Mouse (Mus musculus) liver, postnatal 0 days (tissue): ENCODE results near the gene Tarbp1. TPM values are rescaled to one million over a fixed set of nuclear protein-coding genes. Genes with fewer than 3 reads are reported as not detected.

Source experiments
- ATAC-seq: fragments of 200-750 bp; cut with Nextera tagmentation; 2 replicates; pipeline ENCODE4 v1.8.0; 2017; ENCODE audit warnings: mild to moderate bottlenecking, moderate library complexity
- DNase-seq: peaks from one replicate; pipeline ENCODE4 v3.0.0-alpha.2; 2016
- H3K27ac ChIP-seq: fragments of 300-500 bp; sonication (generic); 2 replicates; pipeline ENCODE4 v1.5.1; 2014; ENCODE audit warnings: antibody characterized with exemption, moderate library complexity, mild to moderate bottlenecking, low read depth
- H3K27me3 ChIP-seq: fragments of 300-500 bp; sonication (generic); 2 replicates; pipeline ENCODE4 v1.6.1; 2014; ENCODE audit warnings: low read length, control low read depth, mixed read lengths; ENCODE audit not compliant: insufficient read depth
- H3K36me3 ChIP-seq: fragments of 300-500 bp; sonication (generic); replicated peaks from 2 replicates; pipeline ENCODE4 v1.6.1; 2014; ENCODE audit warnings: mild to moderate bottlenecking, control low read depth, low read length, moderate library complexity, mixed read lengths; ENCODE audit not compliant: insufficient read depth
- H3K4me1 ChIP-seq: fragments of 300-500 bp; sonication (generic); 2 replicates; pipeline ENCODE4 v1.6.1; 2014; ENCODE audit warnings: antibody characterized with exemption, mild to moderate bottlenecking, control low read depth; ENCODE audit not compliant: insufficient read depth
- H3K4me2 ChIP-seq: fragments of 300-500 bp; sonication (generic); 2 replicates; pipeline ENCODE4 v1.6.1; 2014; ENCODE audit warnings: low read depth, mild to moderate bottlenecking, low read length, moderate library complexity, mixed read lengths
- H3K4me3 ChIP-seq: fragments of 300-500 bp; sonication (generic); 2 replicates; pipeline ENCODE4 v1.5.1; 2014; ENCODE audit warnings: low read depth, low read length
- H3K9ac ChIP-seq: fragments of 300-500 bp; sonication (generic); replicated peaks from 2 replicates; pipeline ENCODE4 v1.6.1; 2014; ENCODE audit warnings: mild to moderate bottlenecking, moderate library complexity
- H3K9me3 ChIP-seq: fragments of 300-500 bp; sonication (generic); 2 replicates; pipeline ENCODE4 v1.6.1; 2016; ENCODE audit warnings: mild to moderate bottlenecking, control low read depth, low read length, mixed read lengths
- CTCF ChIP-seq: sonication (generic); IDR thresholded peaks from 2 replicates; pipeline ENCODE4 v1.5.1; 2016; ENCODE audit warnings: antibody characterized with exemption, low read depth
- EP300 ChIP-seq: IDR thresholded peaks from 2 replicates; pipeline ENCODE4 v1.6.1; 2016; ENCODE audit warnings: antibody characterized with exemption, low read depth, mild to moderate bottlenecking
- WGBS: fragments of 180-500 bp; shearing (Covaris S2); extraction: QIAGEN DNeasy Blood & Tissue Kit; methylation state at CpG from one replicate; pipeline ENCODE4 v1.1.7; 2014; ENCODE audit not compliant: insufficient replicate concordance; 5-methylcytosine and 5-hydroxymethylcytosine counted together
- polyA plus RNA-seq: library from polyadenylated mRNA; unstranded; fragments of >200 nt; fragmentation: Nextera tagmentation; extraction: Ambion mirVana; gene quantifications from 2 replicates; pipeline ENCODE4 v1.2.1, GENCODE M21; 2015

The Tarbp1 gene
- polyA plus RNA-seq, 1 experiment from 2014 or later, result 1.1 TPM

- H3K4me1 ChIP-seq, result peaks cover 5% of the 10 kb centered on the region
- WGBS, result 63% methylated on average over 3 of the region's 3 CpGs
- DNase-seq, result peak; percentile 70
- no peak overlapping the region for H3K9ac ChIP-seq
- TF ChIP-seq CTCF (peak; percentile 80), EP300 (no peak)
- no peak overlapping the region for H3K4me3 ChIP-seq
- no peaks in the 10 kb centered on the region for H3K27me3 ChIP-seq
- no peaks in the 10 kb centered on the region for H3K9me3 ChIP-seq
- no peak overlapping the region for H3K4me2 ChIP-seq
- no peak for ATAC-seq
- H3K36me3 ChIP-seq, result peaks cover 39% of the 10 kb centered on the region
- H3K27ac ChIP-seq, result no peak overlapping the region
These were observed 14.6 kb downstream of the Tarbp1 start for GRCm38 (mm10) chr8:126460274-126460673.

- ATAC-seq (no peak), DNase-seq (no peak)
- Histone ChIP-seq H3K4me3 (no peak overlapping the region), H3K27me3 (no peaks in the 10 kb centered on the region), H3K9ac (no peak overlapping the region), H3K27ac (no peak overlapping the region), H3K4me2 (no peak overlapping the region), H3K36me3 (peaks cover 68% of the 10 kb centered on the region), H3K9me3 (no peaks in the 10 kb centered on the region), H3K4me1 (no peaks in the 10 kb centered on the region)
- no peak for TF ChIP-seq EP300
- no peak for TF ChIP-seq CTCF
- WGBS, result 87% methylated on average over 7 of the region's 7 CpGs
These were observed 19.5 kb downstream of the Tarbp1 start for GRCm38 (mm10) chr8:126455383-126455782.

- WGBS, result 86% methylated on average over 8 of the region's 8 CpGs
- Histone ChIP-seq H3K4me2 (no peak overlapping the region), H3K4me1 (no peaks in the 10 kb centered on the region), H3K9me3 (no peaks in the 10 kb centered on the region), H3K27ac (no peak overlapping the region), H3K4me3 (no peak overlapping the region), H3K27me3 (no peaks in the 10 kb centered on the region), H3K9ac (no peak overlapping the region), H3K36me3 (peaks cover 61% of the 10 kb centered on the region)
- TF ChIP-seq CTCF, result no peak
- TF ChIP-seq EP300, result no peak
- DNase-seq, result no peak
- no peak for ATAC-seq
These were observed 23.7 kb downstream of the Tarbp1 start for GRCm38 (mm10) chr8:126451158-126451557.

GRCm38 (mm10) chr8:126438937-126439336, 35.9 kb downstream of the Tarbp1 start:
- no peak overlapping the region for H3K9ac ChIP-seq
- 51% methylated on average over 2 of the region's 2 CpGs for WGBS
- TF ChIP-seq EP300, result no peak
- TF ChIP-seq CTCF, result peak; percentile 42
- DNase-seq (no peak), ATAC-seq (no peak)
- H3K4me2 ChIP-seq, result no peak overlapping the region
- no peak overlapping the region for H3K27ac ChIP-seq
- H3K4me1 ChIP-seq, result no peaks in the 10 kb centered on the region
- no peak overlapping the region for H3K4me3 ChIP-seq
- H3K27me3 ChIP-seq, result no peaks in the 10 kb centered on the region
- peaks cover 42% of the 10 kb centered on the region for H3K36me3 ChIP-seq
- no peaks in the 10 kb centered on the region for H3K9me3 ChIP-seq

- no peak overlapping the region for H3K4me3 ChIP-seq
- no peak overlapping the region for H3K4me2 ChIP-seq
- H3K4me1 ChIP-seq, result no peaks in the 10 kb centered on the region
- no peaks in the 10 kb centered on the region for H3K9me3 ChIP-seq
- ATAC-seq (no peak), DNase-seq (no peak)
- H3K36me3 ChIP-seq, result peaks cover 58% of the 10 kb centered on the region
- 87% methylated on average over 7 of the region's 7 CpGs for WGBS
- no peak for TF ChIP-seq EP300
- peak; percentile 21; the same call in 1 of the 2 replicates for TF ChIP-seq CTCF
- H3K9ac ChIP-seq, result no peak overlapping the region
- H3K27me3 ChIP-seq, result no peaks in the 10 kb centered on the region
- H3K27ac ChIP-seq, result no peak overlapping the region
These were observed 41.0 kb downstream of the Tarbp1 start for GRCm38 (mm10) chr8:126433827-126434226.

- ATAC-seq (no peak), DNase-seq (no peak)
- Histone ChIP-seq H3K4me3 (no peak overlapping the region), H3K27me3 (no peaks in the 10 kb centered on the region), H3K9me3 (no peaks in the 10 kb centered on the region), H3K4me2 (no peak overlapping the region), H3K27ac (no peak overlapping the region), H3K36me3 (peaks cover 65% of the 10 kb centered on the region), H3K4me1 (no peaks in the 10 kb centered on the region), H3K9ac (no peak overlapping the region)
- WGBS, result 86% methylated on average over 5 of the region's 5 CpGs
- no peak for TF ChIP-seq EP300
- no peak for TF ChIP-seq CTCF
These were observed 45.2 kb downstream of the Tarbp1 start for GRCm38 (mm10) chr8:126429635-126430034.

GRCm38 (mm10) chr8:126424946-126425345, 49.9 kb downstream of the Tarbp1 start:
- TF ChIP-seq CTCF, result no peak
- Histone ChIP-seq H3K9ac (no peak overlapping the region), H3K36me3 (peaks cover 39% of the 10 kb centered on the region), H3K4me1 (peaks cover 16% of the 10 kb centered on the region), H3K27me3 (no peaks in the 10 kb centered on the region), H3K4me2 (peak overlapping the region; percentile 49; the same call in 1 of the 2 replicates), H3K4me3 (no peak overlapping the region), H3K9me3 (no peaks in the 10 kb centered on the region), H3K27ac (peak overlapping the region; percentile 66; the same call in 1 of the 2 replicates)
- ATAC-seq (no peak), DNase-seq (no peak)
- WGBS, result 57% methylated on average over 1 of the region's 1 CpGs
